Mouse (Mus musculus): ENCODE data around the gene Pax3. TPM values are rescaled to one million over a fixed set of nuclear protein-coding genes. Genes with fewer than 3 reads are reported as not detected.

Gene Pax3
- polyA plus RNA-seq, 1 experiment from 2014 or later, result 23.6 TPM

GRCm38 (mm10) chr1:78201251-78202010 is 4.5 kb upstream of the Pax3 start:
- no peaks in the 10 kb centered on the region for H3K9me3 ChIP-seq (ENCODE audit: control insufficient read depth, low read length)
- DNase-seq (peak; percentile 55), ATAC-seq (ENCODE audit: low FRiP score, low TSS enrichment) (no peak)
- H3K4me1 ChIP-seq (ENCODE audit: control insufficient read depth, insufficient read depth, low read length), result peaks cover 13% of the 10 kb centered on the region
- H3K4me2 ChIP-seq (ENCODE audit: low read length), result peak overlapping the region; percentile 43
- H3K27me3 ChIP-seq (ENCODE audit: control insufficient read depth, insufficient read depth, low read length), result peaks cover 55% of the 10 kb centered on the region
- H3K27ac ChIP-seq (replicated peaks; ENCODE audit: low read depth, low read length), result peak overlapping the region; percentile 49; the same call in 1 of the 2 replicates
- 3% methylated on average over 28 of the region's 28 CpGs for WGBS
- H3K9ac ChIP-seq (replicated peaks; ENCODE audit: low read length), result peak overlapping the region; percentile 34; the same call in 1 of the 2 replicates
- peak overlapping the region; percentile 16 for H3K4me3 ChIP-seq (replicated peaks; ENCODE audit: low read depth, low read length)
- H3K36me3 ChIP-seq (ENCODE audit: control insufficient read depth, insufficient read depth, low read length), result no peaks in the 10 kb centered on the region

- Histone ChIP-seq H3K9me3 (ENCODE audit: control insufficient read depth, low read length) (no peaks in the 10 kb centered on the region), H3K4me1 (ENCODE audit: control insufficient read depth, insufficient read depth, low read length) (peaks cover 14% of the 10 kb centered on the region), H3K9ac (replicated peaks; ENCODE audit: low read length) (no peak overlapping the region), H3K27me3 (ENCODE audit: control insufficient read depth, insufficient read depth, low read length) (peaks cover 47% of the 10 kb centered on the region), H3K36me3 (ENCODE audit: control insufficient read depth, insufficient read depth, low read length) (no peaks in the 10 kb centered on the region), H3K4me2 (ENCODE audit: low read length) (peak overlapping the region; percentile 43), H3K27ac (replicated peaks; ENCODE audit: low read depth, low read length) (no peak overlapping the region), H3K4me3 (replicated peaks; ENCODE audit: low read depth, low read length) (no peak overlapping the region)
- ATAC-seq (ENCODE audit: low FRiP score, low TSS enrichment) (no peak), DNase-seq (peak; percentile 62)
- 2% methylated on average over 15 of the region's 15 CpGs for WGBS
Observed at GRCm38 (mm10) chr1:78200191-78200590, 3.3 kb upstream of the Pax3 start.

- no peaks in the 10 kb centered on the region for H3K9me3 ChIP-seq (ENCODE audit: control insufficient read depth, low read length)
- peaks cover 14% of the 10 kb centered on the region for H3K4me1 ChIP-seq (ENCODE audit: control insufficient read depth, insufficient read depth, low read length)
- H3K4me2 ChIP-seq (ENCODE audit: low read length), result peak overlapping the region; percentile 80
- WGBS, result 7% methylated on average over 9 of the region's 9 CpGs
- no peak overlapping the region for H3K9ac ChIP-seq (replicated peaks; ENCODE audit: low read length)
- DNase-seq (peak; percentile 19), ATAC-seq (ENCODE audit: low FRiP score, low TSS enrichment) (no peak)
- H3K27ac ChIP-seq (replicated peaks; ENCODE audit: low read depth, low read length), result peak overlapping the region; percentile 32; the same call in 1 of the 2 replicates
- H3K36me3 ChIP-seq (ENCODE audit: control insufficient read depth, insufficient read depth, low read length), result no peaks in the 10 kb centered on the region
- H3K4me3 ChIP-seq (replicated peaks; ENCODE audit: low read depth, low read length), result no peak overlapping the region
- H3K27me3 ChIP-seq (ENCODE audit: control insufficient read depth, insufficient read depth, low read length), result peaks cover 37% of the 10 kb centered on the region
Observed at GRCm38 (mm10) chr1:78199221-78199620, 2.3 kb upstream of the Pax3 start.

- Histone ChIP-seq H3K9me3 (ENCODE audit: control insufficient read depth, low read length) (no peaks in the 10 kb centered on the region), H3K27ac (replicated peaks; ENCODE audit: low read depth, low read length) (0 out of 2 replicates have a peak overlapping the region, but pooled peaks have one; percentile 32), H3K27me3 (ENCODE audit: control insufficient read depth, insufficient read depth, low read length) (peaks cover 35% of the 10 kb centered on the region), H3K9ac (replicated peaks; ENCODE audit: low read length) (no peak overlapping the region), H3K4me2 (ENCODE audit: low read length) (peak overlapping the region; percentile 80), H3K36me3 (ENCODE audit: control insufficient read depth, insufficient read depth, low read length) (no peaks in the 10 kb centered on the region), H3K4me3 (replicated peaks; ENCODE audit: low read depth, low read length) (no peak overlapping the region), H3K4me1 (ENCODE audit: control insufficient read depth, insufficient read depth, low read length) (peaks cover 10% of the 10 kb centered on the region)
- ATAC-seq (ENCODE audit: low FRiP score, low TSS enrichment) (peak; percentile 35; the same call in 1 of the 2 replicates), DNase-seq (peak; percentile 70)
- 2% methylated on average over 9 of the region's 9 CpGs for WGBS
Observed at GRCm38 (mm10) chr1:78198319-78198940, 1.5 kb upstream of the Pax3 start.

- WGBS, result 1% methylated on average over 21 of the region's 21 CpGs
- 0 out of 2 replicates have a peak overlapping the region, but pooled peaks have one; percentile 63 for H3K9ac ChIP-seq (replicated peaks; ENCODE audit: low read length)
- H3K9me3 ChIP-seq (ENCODE audit: control insufficient read depth, low read length), result no peaks in the 10 kb centered on the region
- peak overlapping the region; percentile 62 for H3K27ac ChIP-seq (replicated peaks; ENCODE audit: low read depth, low read length)
- H3K4me3 ChIP-seq (replicated peaks; ENCODE audit: low read depth, low read length), result peak overlapping the region; percentile 49
- peak; percentile 59 for DNase-seq
- peak; percentile 35; the same call in 1 of the 2 replicates for ATAC-seq (ENCODE audit: low FRiP score, low TSS enrichment)
- H3K4me2 ChIP-seq (ENCODE audit: low read length), result peak overlapping the region; percentile 80
- peaks cover 7% of the 10 kb centered on the region for H3K4me1 ChIP-seq (ENCODE audit: control insufficient read depth, insufficient read depth, low read length)
- no peaks in the 10 kb centered on the region for H3K36me3 ChIP-seq (ENCODE audit: control insufficient read depth, insufficient read depth, low read length)
- H3K27me3 ChIP-seq (ENCODE audit: control insufficient read depth, insufficient read depth, low read length), result peaks cover 40% of the 10 kb centered on the region
Observed at GRCm38 (mm10) chr1:78197351-78198234, 659 bp upstream of the Pax3 start.

- Histone ChIP-seq H3K4me1 (ENCODE audit: control insufficient read depth, insufficient read depth, low read length) (peaks cover 7% of the 10 kb centered on the region), H3K27ac (replicated peaks; ENCODE audit: low read depth, low read length) (peak overlapping the region; percentile 62), H3K9ac (replicated peaks; ENCODE audit: low read length) (peak overlapping the region; percentile 63), H3K27me3 (ENCODE audit: control insufficient read depth, insufficient read depth, low read length) (peaks cover 43% of the 10 kb centered on the region), H3K36me3 (ENCODE audit: control insufficient read depth, insufficient read depth, low read length) (no peaks in the 10 kb centered on the region), H3K9me3 (ENCODE audit: control insufficient read depth, low read length) (no peaks in the 10 kb centered on the region), H3K4me2 (ENCODE audit: low read length) (peak overlapping the region; percentile 80), H3K4me3 (replicated peaks; ENCODE audit: low read depth, low read length) (peak overlapping the region; percentile 49)
- ATAC-seq (ENCODE audit: low FRiP score, low TSS enrichment), result no peak
- peak; percentile 59 for DNase-seq
- WGBS, result under 1% methylated on average over 42 of the region's 42 CpGs
Observed at GRCm38 (mm10) chr1:78195771-78196712, 892 bp downstream of the Pax3 start.

- Histone ChIP-seq H3K9ac (replicated peaks; ENCODE audit: low read length) (peak overlapping the region; percentile 63), H3K36me3 (ENCODE audit: control insufficient read depth, insufficient read depth, low read length) (no peaks in the 10 kb centered on the region), H3K4me1 (ENCODE audit: control insufficient read depth, insufficient read depth, low read length) (peaks cover 7% of the 10 kb centered on the region), H3K27me3 (ENCODE audit: control insufficient read depth, insufficient read depth, low read length) (peaks cover 52% of the 10 kb centered on the region), H3K27ac (replicated peaks; ENCODE audit: low read depth, low read length) (no peak overlapping the region), H3K4me2 (ENCODE audit: low read length) (peak overlapping the region; percentile 80), H3K4me3 (replicated peaks; ENCODE audit: low read depth, low read length) (peak overlapping the region; percentile 49), H3K9me3 (ENCODE audit: control insufficient read depth, low read length) (no peaks in the 10 kb centered on the region)
- 2% methylated on average over 21 of the region's 21 CpGs for WGBS
- peak; percentile 47 for DNase-seq
- no peak for ATAC-seq (ENCODE audit: low FRiP score, low TSS enrichment)
Observed at GRCm38 (mm10) chr1:78195145-78195544, 1.8 kb downstream of the Pax3 start.
